Mouse (Mus musculus) lung, adult 2 months (tissue): ENCODE measurements around the gene Gab1.

Experiments
- CTCF ChIP-seq: fragments of 200-500 bp; IDR thresholded peaks from 2 replicates; pipeline ENCODE4 v1.5.1; 2011; ENCODE audit warnings: mild to moderate bottlenecking, low read length, control low read depth; ENCODE audit not compliant: insufficient read depth
- POLR2A ChIP-seq: fragments of 200-500 bp; IDR thresholded peaks from 2 replicates; pipeline ENCODE4 v1.6.1; 2011; ENCODE audit warnings: low read depth, mild to moderate bottlenecking, control low read depth, low read length, borderline replicate concordance; ENCODE audit errors: extremely low read depth

- TF ChIP-seq POLR2A (no peak), CTCF (no peak)
These were observed 86.4 kb downstream of the Gab1 start for GRCm38 (mm10) chr8:80793791-80794515.
